Mouse (Mus musculus) spleen, adult 2 months (tissue): ENCODE data around the gene Uqcrh.

Source experiments
- CTCF ChIP-seq: fragments of 200-500 bp; IDR thresholded peaks from 2 replicates; pipeline ENCODE4 v1.5.1; 2011; ENCODE audit warnings: mild to moderate bottlenecking, inconsistent platforms; ENCODE audit not compliant: insufficient read depth, insufficient read length, insufficient replicate concordance; ENCODE audit errors: extremely low read depth
- POLR2A ChIP-seq: fragments of 200-500 bp; IDR thresholded peaks from 2 replicates; pipeline ENCODE4 v1.6.1; 2011; ENCODE audit warnings: low read depth, low read length, inconsistent platforms

DNA sequence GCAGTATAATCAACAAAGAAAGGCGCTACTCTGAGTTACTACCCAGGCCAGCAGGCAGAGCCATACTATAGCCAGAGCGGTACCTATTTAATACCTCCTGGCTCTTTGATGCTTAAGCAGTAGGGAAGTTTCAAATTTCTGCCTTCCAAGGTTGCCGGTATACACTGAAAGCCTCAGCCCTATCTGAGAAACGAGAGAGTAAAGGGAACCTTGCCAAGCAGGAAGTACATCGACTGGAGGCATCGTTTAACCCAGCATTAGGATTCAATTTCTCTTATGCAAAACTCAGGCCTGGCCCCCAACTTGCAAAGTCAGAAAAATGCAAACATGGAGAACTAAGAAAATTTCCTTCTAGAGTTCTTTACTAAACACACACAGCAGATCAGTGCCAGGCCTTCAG is 4.8 kb downstream of the Uqcrh start:
- TF ChIP-seq POLR2A (no peak), CTCF (no peak)
